Comparison of ENCODE assay signal across 8 mouse cellular contexts in genomic region chr3:127225799-127226730, GRCm38 (mm10).
DNase-seq lines count a peak whose midpoint lies in the region; ATAC-seq and TF ChIP-seq lines count a peak whose summit lies in the region.

No protein-coding gene starts in this region.

- ATAC-seq in embryonic facial prominence, embryonic 11.5 days (replicated peaks; ENCODE audit: insufficient number of reproducible peaks, low FRiP score, low TSS enrichment, low read depth): peak; percentile 64
- ATAC-seq in hindbrain, embryonic 15.5 days (ENCODE audit: low FRiP score, low read depth): peak; percentile 91
- ATAC-seq in stomach, postnatal 0 days (ENCODE audit: low FRiP score, low TSS enrichment): peak; percentile 89
- no peak for ATAC-seq in erythroid progenitor cell, adult 5-6 weeks (replicated peaks; ENCODE audit: low FRiP score, poor library complexity, severe bottlenecking)

- TF ChIP-seq EP300 in stomach, postnatal 0 days (optimal IDR thresholded peaks at IDR 0.05): no peak

- no peak overlapping the region; the same call in 1 of the 2 replicates for H3K9ac ChIP-seq in embryonic facial prominence, embryonic 11.5 days (replicated peaks; ENCODE audit: low read length)
- peak overlapping the region; percentile 70 for H3K9ac ChIP-seq in hindbrain, embryonic 15.5 days
- 0 out of 2 replicates have a peak overlapping the region, but pooled peaks have one; percentile 1 for H3K9ac ChIP-seq in stomach, postnatal 0 days (ENCODE audit: low read length)

- peaks cover 2% of the 10 kb centered on the region; the same call in 1 of the 2 replicates for H3K4me1 ChIP-seq in embryonic facial prominence, embryonic 11.5 days (ENCODE audit: control insufficient read depth, insufficient read depth, low read length)
- H3K4me1 ChIP-seq in hindbrain, embryonic 15.5 days (replicated peaks): peaks cover 29% of the 10 kb centered on the region
- H3K4me1 ChIP-seq in stomach, postnatal 0 days (replicated peaks; ENCODE audit: control insufficient read depth, insufficient read depth): no peaks in the 10 kb centered on the region

- peak overlapping the region; percentile 42 for H3K4me2 ChIP-seq in embryonic facial prominence, embryonic 11.5 days (ENCODE audit: low read depth, low read length)
- peak overlapping the region; percentile 67 for H3K4me2 ChIP-seq in hindbrain, embryonic 15.5 days
- peak overlapping the region; percentile 66 for H3K4me2 ChIP-seq in stomach, postnatal 0 days (replicated peaks; ENCODE audit: low read depth)

- 6% methylated on average over 26 of the region's 26 CpGs for WGBS in embryonic facial prominence, embryonic 11.5 days
- WGBS in hindbrain, embryonic 15.5 days: 3% methylated on average over 26 of the region's 26 CpGs
- WGBS in stomach, postnatal 0 days: 3% methylated on average over 26 of the region's 26 CpGs

- no peaks in the 10 kb centered on the region for H3K36me3 ChIP-seq in embryonic facial prominence, embryonic 11.5 days (replicated peaks; ENCODE audit: control insufficient read depth, insufficient read depth, low read depth, low read length)
- H3K36me3 ChIP-seq in hindbrain, embryonic 15.5 days: no peaks in the 10 kb centered on the region
- no peaks in the 10 kb centered on the region for H3K36me3 ChIP-seq in stomach, postnatal 0 days (ENCODE audit: control insufficient read depth, insufficient read depth, low read length)

- no peak overlapping the region for H3K27ac ChIP-seq in embryonic facial prominence, embryonic 11.5 days (replicated peaks; ENCODE audit: low read depth, low read length)
- peak overlapping the region; percentile 90 for H3K27ac ChIP-seq in hindbrain, embryonic 15.5 days (replicated peaks)
- H3K27ac ChIP-seq in left cerebral cortex, adult 2 months: peak overlapping the region; percentile 84
- H3K27ac ChIP-seq in stomach, postnatal 0 days (replicated peaks): no peak overlapping the region

- H3K9me3 ChIP-seq in embryonic facial prominence, embryonic 11.5 days (replicated peaks; ENCODE audit: control insufficient read depth, low read length): no peaks in the 10 kb centered on the region
- H3K9me3 ChIP-seq in hindbrain, embryonic 15.5 days: no peaks in the 10 kb centered on the region
- H3K9me3 ChIP-seq in stomach, postnatal 0 days (ENCODE audit: control insufficient read depth, low read length): no peaks in the 10 kb centered on the region

- TF ChIP-seq CTCF in left cerebral cortex, adult 2 months (IDR thresholded peaks at IDR 0.05): no peak; the same call in none of the 2 replicates
- no peak for TF ChIP-seq CTCF in stomach, postnatal 0 days (IDR thresholded peaks at IDR 0.05; ENCODE audit: low read depth)

- no peaks in the 10 kb centered on the region for H3K27me3 ChIP-seq in embryonic facial prominence, embryonic 11.5 days (ENCODE audit: control insufficient read depth, insufficient read depth, low read length)
- no peaks in the 10 kb centered on the region for H3K27me3 ChIP-seq in hindbrain, embryonic 15.5 days
- H3K27me3 ChIP-seq in stomach, postnatal 0 days (ENCODE audit: control insufficient read depth, insufficient read depth, low read length): no peaks in the 10 kb centered on the region

- peak overlapping the region; percentile 26 for H3K4me3 ChIP-seq in embryonic facial prominence, embryonic 11.5 days (ENCODE audit: low read depth, low read length)
- H3K4me3 ChIP-seq in hindbrain, embryonic 15.5 days: peak overlapping the region; percentile 62
- peak overlapping the region; percentile 49 for H3K4me3 ChIP-seq in left cerebral cortex, adult 2 months
- peak overlapping the region; percentile 34 for H3K4me3 ChIP-seq in stomach, postnatal 0 days (ENCODE audit: low read depth, low read length)

- intact Hi-C loops in left cerebral cortex, adult 2 months (cut with DNase I): loop anchor here (2.0 kb wide), 1 partner anchor 37 kb away; no protein-coding TSS in a partner anchor

- DNase-seq in urinary bladder, adult 2 months (ENCODE audit: low spot score): peak; percentile 23
- no peak for DNase-seq in urinary bladder, postnatal 4 days (ENCODE audit: low spot score in 2 of 2)
- peak; percentile 77 for DNase-seq in embryonic facial prominence, embryonic 11.5 days (ENCODE audit: low spot score)
- peak; percentile 50 to 57 for DNase-seq in left cerebral cortex, adult 2 months (ENCODE audit: extremely low spot score in 1 of 2, low spot score in 2 of 2)
- peak; percentile 77 for DNase-seq in mesoderm, embryonic 11.5 days (ENCODE audit: low read depth, low spot score)
- peak; percentile 78 for DNase-seq in stomach, postnatal 0 days (ENCODE audit: low spot score)

Comparison
In these comparisons a context has a peak if more than half of its experiments do, and no peak if none do; other contexts are left out.
1. DNase-seq: peak in urinary bladder, adult 2 months (single experiment), embryonic facial prominence, embryonic 11.5 days (single experiment), left cerebral cortex, adult 2 months (2 of 2), mesoderm, embryonic 11.5 days (single experiment) and stomach, postnatal 0 days (single experiment); none in urinary bladder, postnatal 4 days (0 of 2).
2. H3K27ac ChIP-seq: peak in hindbrain, embryonic 15.5 days (single experiment) and left cerebral cortex, adult 2 months (single experiment); none in embryonic facial prominence, embryonic 11.5 days (single experiment) and stomach, postnatal 0 days (single experiment).
3. Peak in every context shown above with its lines, with median percentiles within 50 percentile points of each other: H3K4me2 ChIP-seq and H3K4me3 ChIP-seq.